Mouse (Mus musculus) hindbrain, postnatal 0 days (tissue): ENCODE measurements around the gene Tekt5. TPM values are rescaled to one million over a fixed set of nuclear protein-coding genes. Genes with fewer than 3 reads are reported as not detected.

Experiments used
- ATAC-seq: fragments of 200-750 bp; cut with Nextera tagmentation; 2 replicates; pipeline ENCODE4 v1.8.0; 2017; ENCODE audit warnings: mild to moderate bottlenecking, moderate TSS enrichment, moderate library complexity
- DNase-seq: peaks from one replicate; pipeline ENCODE4 v3.0.0-alpha.2; 2015; ENCODE audit warnings: low spot score
- H3K27ac ChIP-seq: fragments of 300-500 bp; sonication (generic); 2 replicates; pipeline ENCODE4 v1.5.1; 2014; ENCODE audit warnings: mild to moderate bottlenecking
- H3K27me3 ChIP-seq: fragments of 300-500 bp; sonication (generic); 2 replicates; pipeline ENCODE4 v1.6.1; 2014; ENCODE audit warnings: low read length, mixed read lengths; ENCODE audit not compliant: insufficient read depth
- H3K36me3 ChIP-seq: fragments of 300-500 bp; sonication (generic); 2 replicates; pipeline ENCODE4 v1.6.1; 2014; ENCODE audit warnings: low read length, mixed read lengths; ENCODE audit not compliant: insufficient read depth
- H3K4me1 ChIP-seq: fragments of 300-500 bp; sonication (generic); 2 replicates; pipeline ENCODE4 v1.6.1; 2014; ENCODE audit warnings: antibody characterized with exemption, low read length, mixed read lengths; ENCODE audit not compliant: insufficient read depth
- H3K4me2 ChIP-seq: fragments of 300-500 bp; sonication (generic); 2 replicates; pipeline ENCODE4 v1.6.1; 2014; ENCODE audit warnings: low read depth, mild to moderate bottlenecking, low read length, moderate library complexity, mixed read lengths
- H3K4me3 ChIP-seq: fragments of 300-500 bp; sonication (generic); 2 replicates; pipeline ENCODE4 v1.5.1; 2014; ENCODE audit warnings: low read length
- H3K9ac ChIP-seq: fragments of 300-500 bp; sonication (generic); replicated peaks from 2 replicates; pipeline ENCODE4 v1.6.1; 2014; ENCODE audit warnings: mild to moderate bottlenecking, low read length, moderate library complexity, mixed read lengths
- H3K9me3 ChIP-seq: fragments of 300-500 bp; sonication (generic); 2 replicates; pipeline ENCODE4 v1.6.1; 2016; ENCODE audit warnings: low read length, mixed read lengths
- CTCF ChIP-seq: IDR thresholded peaks from 2 replicates; pipeline ENCODE4 v1.5.1; 2016; ENCODE audit warnings: antibody characterized with exemption, control low read depth, low read depth
- WGBS: fragments of 180-500 bp; shearing (Covaris S2); extraction: QIAGEN DNeasy Blood & Tissue Kit; methylation state at CpG from one replicate; pipeline ENCODE4 v1.1.7; 2014; 5-methylcytosine and 5-hydroxymethylcytosine counted together
- polyA plus RNA-seq: library from polyadenylated mRNA; unstranded; fragments of >200 nt; fragmentation: Nextera tagmentation; extraction: Ambion mirVana; gene quantifications from 2 replicates; pipeline ENCODE4 v1.2.1, GENCODE M21; 2015
- total RNA-seq: library from RNA; depleted of rRNA; stranded (reverse); fragments of >200 nt; gene quantifications from 2 replicates; pipeline ENCODE4 v1.2.3, GENCODE M21; 2014

The Tekt5 gene
- total and polyA plus RNA-seq, 2 experiments from 2014 or later, result 10.2 to 28.2 TPM

GRCm38 (mm10) chr16:10411764-10412746, 16.8 kb upstream of the Tekt5 start, which contains the start of gene Nubp1:
Gene Nubp1, plus strand, starts transcription at chr16:10411948.
- Histone ChIP-seq H3K27ac (peak within 1 kb of the TSS; percentile 81), H3K4me2 (peak within 1 kb of the TSS; percentile 72), H3K9me3 (no peaks in the 10 kb centered on the region; the same call in 1 of the 2 replicates), H3K4me1 (no peaks in the 10 kb centered on the region), H3K36me3 (peaks cover 11% of the 10 kb centered on the region), H3K9ac (peak within 1 kb of the TSS; percentile 58), H3K4me3 (peak within 1 kb of the TSS; percentile 55), H3K27me3 (no peaks in the 10 kb centered on the region)
- ATAC-seq, result peak; percentile 97
- TF ChIP-seq CTCF, result 0 out of 2 replicates have a peak, but pooled peaks have one; percentile 3
- peak; percentile 97 for DNase-seq
- WGBS, result 3% methylated on average over 56 of the region's 56 CpGs

GRCm38 (mm10) chr16:10399160-10399559, 3.9 kb upstream of the Tekt5 start:
- no peak overlapping the region for H3K27ac ChIP-seq
- H3K4me1 ChIP-seq, result 0 out of 2 replicates have a peak, but pooled peaks cover 10% of the 10 kb centered on the region
- no peaks in the 10 kb centered on the region for H3K36me3 ChIP-seq
- H3K4me3 ChIP-seq, result no peak overlapping the region
- H3K9me3 ChIP-seq, result no peaks in the 10 kb centered on the region
- peak; percentile 98 for TF ChIP-seq CTCF
- H3K9ac ChIP-seq, result no peak overlapping the region
- H3K4me2 ChIP-seq, result no peak overlapping the region
- ATAC-seq, result 0 out of 2 replicates have a peak, but pooled peaks have one; percentile 66
- DNase-seq, result peak; percentile 89
- no peaks in the 10 kb centered on the region for H3K27me3 ChIP-seq
- WGBS, result 22% methylated on average over 7 of the region's 7 CpGs

DNA sequence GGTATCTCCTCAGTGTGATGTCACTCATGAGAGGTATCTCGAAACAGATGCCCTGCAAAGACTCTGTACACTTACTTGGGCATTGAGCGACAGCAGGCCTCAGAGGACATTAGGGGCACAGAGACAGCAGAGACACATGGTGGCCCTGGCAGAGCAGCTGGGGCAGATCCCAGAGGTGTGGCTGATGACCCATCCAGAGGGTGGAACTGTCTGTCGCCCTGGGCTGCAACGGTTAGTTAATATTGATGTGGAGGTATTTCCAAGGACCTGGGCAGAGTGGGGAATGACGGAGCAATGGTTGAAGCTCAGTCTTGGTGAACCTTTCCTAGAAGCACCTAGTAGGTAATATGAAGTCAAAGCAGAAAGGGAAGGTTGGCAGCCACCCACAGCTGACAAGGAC, 3.5 kb upstream of the Tekt5 start:
- no peak overlapping the region for H3K9ac ChIP-seq
- DNase-seq, result no peak
- 70% methylated on average over 5 of the region's 5 CpGs for WGBS
- TF ChIP-seq CTCF, result no peak
- no peaks in the 10 kb centered on the region for H3K36me3 ChIP-seq
- ATAC-seq, result 0 out of 2 replicates have a peak, but pooled peaks have one; percentile 7
- no peaks in the 10 kb centered on the region for H3K27me3 ChIP-seq
- no peaks in the 10 kb centered on the region for H3K9me3 ChIP-seq
- 0 out of 2 replicates have a peak, but pooled peaks cover 10% of the 10 kb centered on the region for H3K4me1 ChIP-seq
- no peak overlapping the region for H3K27ac ChIP-seq
- H3K4me2 ChIP-seq, result no peak overlapping the region
- no peak overlapping the region for H3K4me3 ChIP-seq

DNA sequence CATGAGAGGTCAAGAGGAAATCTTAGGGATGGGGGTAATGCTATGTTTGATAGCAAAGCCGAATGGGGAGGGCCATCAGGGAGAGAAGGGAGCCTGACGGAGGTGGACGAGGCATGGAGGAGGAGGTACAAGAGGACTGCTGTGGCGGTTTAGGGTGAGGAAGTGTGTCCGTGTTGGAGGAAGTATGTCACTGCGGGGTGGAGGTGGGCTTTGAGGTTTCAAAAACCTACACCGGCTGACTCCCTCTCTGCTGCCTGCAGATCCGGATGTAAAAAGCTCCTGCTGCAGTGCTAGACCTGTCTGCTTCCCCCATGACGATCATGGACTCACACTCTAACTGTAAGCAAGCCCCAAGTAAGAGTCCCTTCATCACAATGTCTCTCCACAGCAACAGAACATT, 2.7 kb downstream of the Tekt5 start:
- Histone ChIP-seq H3K27me3 (no peaks in the 10 kb centered on the region), H3K9me3 (no peaks in the 10 kb centered on the region), H3K36me3 (no peaks in the 10 kb centered on the region), H3K27ac (no peak overlapping the region), H3K4me1 (0 out of 2 replicates have a peak, but pooled peaks cover 10% of the 10 kb centered on the region), H3K4me3 (no peak overlapping the region), H3K4me2 (no peak overlapping the region), H3K9ac (no peak overlapping the region)
- no peak for DNase-seq
- no peak for ATAC-seq
- WGBS, result 82% methylated on average over 9 of the region's 9 CpGs
- TF ChIP-seq CTCF, result no peak

- Histone ChIP-seq H3K27ac (no peak overlapping the region), H3K4me2 (no peak overlapping the region), H3K27me3 (no peaks in the 10 kb centered on the region), H3K4me3 (no peak overlapping the region), H3K9me3 (no peaks in the 10 kb centered on the region), H3K36me3 (no peaks in the 10 kb centered on the region), H3K9ac (no peak overlapping the region), H3K4me1 (no peaks in the 10 kb centered on the region)
- WGBS, result 90% methylated on average over 6 of the region's 6 CpGs
- DNase-seq, result no peak
- no peak for ATAC-seq
- TF ChIP-seq CTCF, result no peak
Measured at GRCm38 (mm10) chr16:10388634-10389365, 6.5 kb downstream of the Tekt5 start.

DNA sequence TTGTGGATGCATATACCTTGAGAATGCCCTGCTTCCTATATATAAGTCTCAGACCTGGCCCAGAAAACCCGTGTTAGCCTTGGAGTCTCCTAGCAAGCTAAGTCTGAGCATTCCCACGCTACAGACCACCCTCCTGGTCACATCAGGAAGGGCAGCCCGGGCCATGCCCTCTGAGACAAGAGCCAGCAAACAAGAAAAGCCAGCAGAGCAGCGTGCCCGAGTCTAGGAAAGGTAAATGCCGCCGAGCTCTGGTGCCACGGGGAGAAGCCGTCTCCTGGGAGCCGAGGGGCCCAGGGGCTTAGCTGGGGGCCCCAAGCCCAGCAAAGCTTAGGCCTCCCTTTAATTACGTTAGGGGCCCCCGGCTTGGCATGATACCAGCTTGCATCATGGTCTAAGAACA, 10.0 kb downstream of the Tekt5 start:
- H3K9me3 ChIP-seq, result no peaks in the 10 kb centered on the region
- no peaks in the 10 kb centered on the region for H3K27me3 ChIP-seq
- no peaks in the 10 kb centered on the region for H3K4me1 ChIP-seq
- DNase-seq (no peak), ATAC-seq (no peak)
- no peak overlapping the region for H3K4me2 ChIP-seq
- H3K36me3 ChIP-seq, result no peaks in the 10 kb centered on the region
- H3K4me3 ChIP-seq, result no peak overlapping the region
- TF ChIP-seq CTCF, result no peak
- no peak overlapping the region for H3K9ac ChIP-seq
- 74% methylated on average over 12 of the region's 12 CpGs for WGBS
- no peak overlapping the region for H3K27ac ChIP-seq
